9 mouse cellular contexts compared by ENCODE assay signal in genomic region chr4:88356652-88357051, GRCm38 (mm10).
DNase-seq lines count a peak whose midpoint lies in the region; TF ChIP-seq lines count a peak whose summit lies in the region.
"Had no signal": no experiment of that assay in that cellular context is flagged by ENCODE, and none has a peak within 500 bp of the region (broad histone marks: within the 10 kb centered on the region; RNA-seq: fewer than 3 reads in every experiment).

No protein-coding gene starts in this region.

- H3K27ac ChIP-seq in cerebellum, adult 2 months (ENCODE audit: insufficient read depth, low read length): no peak overlapping the region
- H3K27ac ChIP-seq in left cerebral cortex, adult 2 months: no peak overlapping the region
- H3K27ac ChIP-seq: hindbrain, embryonic 15.5 days had no signal

- intact Hi-C loops in left cerebral cortex, adult 2 months (cut with DNase I): loop anchor here (10.0 kb wide), 1 partner anchor 188 kb away; no protein-coding TSS in a partner anchor

- TF ChIP-seq POLR2A in cerebellum, adult 2 months (IDR thresholded peaks at IDR 0.05; ENCODE audit: borderline replicate concordance, insufficient read depth, low read length): no peak
- no peak for TF ChIP-seq POLR2A in brain, embryonic 14.5 days (IDR thresholded peaks at IDR 0.05; ENCODE audit: borderline replicate concordance, extremely low read depth, insufficient read depth, insufficient read length, poor library complexity, severe bottlenecking)

- peak; percentile 9 to 24 for DNase-seq in cerebellum, postnatal 14 days
- DNase-seq in cerebellum, adult 2 months: no peak
- DNase-seq in left cerebral cortex, adult 2 months (ENCODE audit: extremely low spot score in 1 of 2, low spot score in 2 of 2): no peak
- no peak for DNase-seq in left cerebral cortex, adult 11 months (ENCODE audit: low spot score)
- DNase-seq in brain, embryonic 14.5 days (ENCODE audit: low read depth): peak; percentile 44
- DNase-seq in retina, postnatal 1 day: peak; percentile 41
- DNase-seq in neural tube, embryonic 10.5 days (ENCODE audit: extremely low spot score, low spot score): no peak
- no peak for DNase-seq in gastrocnemius, adult 8-10 months (ENCODE audit: low spot score in 2 of 2)

- 81% methylated on average over 2 of the region's 2 CpGs for WGBS in cerebellum, adult 2 months

- no peaks in the 10 kb centered on the region for H3K4me1 ChIP-seq in cerebellum, adult 2 months (ENCODE audit: control insufficient read depth, insufficient read depth, low read length)
- H3K4me1 ChIP-seq: hindbrain, embryonic 15.5 days had no signal

- no peak for TF ChIP-seq CTCF in cerebellum, adult 2 months (IDR thresholded peaks at IDR 0.05; ENCODE audit: borderline replicate concordance, insufficient read depth, low read depth, low read length)
- peak; percentile 42 for TF ChIP-seq CTCF in left cerebral cortex, adult 2 months (IDR thresholded peaks at IDR 0.05)
- peak; percentile 31; the same call in 1 of the 2 replicates for TF ChIP-seq CTCF in brain, embryonic 14.5 days (IDR thresholded peaks at IDR 0.05; ENCODE audit: borderline replicate concordance, extremely low read depth, insufficient read depth, insufficient read length)

- H3K27me3 ChIP-seq in cerebellum, adult 2 months (ENCODE audit: control insufficient read depth, insufficient read depth, low read length): no peaks in the 10 kb centered on the region
- H3K27me3 ChIP-seq: hindbrain, embryonic 15.5 days had no signal

- no peak overlapping the region for H3K4me3 ChIP-seq in cerebellum, adult 2 months (replicated peaks; ENCODE audit: insufficient read depth, low read depth, low read length)
- H3K4me3 ChIP-seq in left cerebral cortex, adult 2 months: no peak overlapping the region
- H3K4me3 ChIP-seq: hindbrain, embryonic 15.5 days had no signal

Comparison
In these comparisons a context has a peak if more than half of its experiments do, and no peak if none do; other contexts are left out.
1. DNase-seq: peak in cerebellum, postnatal 14 days (2 of 2), brain, embryonic 14.5 days (single experiment) and retina, postnatal 1 day (single experiment); none in cerebellum, adult 2 months (0 of 2), left cerebral cortex, adult 2 months (0 of 2), left cerebral cortex, adult 11 months (single experiment), neural tube, embryonic 10.5 days (single experiment) and gastrocnemius, adult 8-10 months (0 of 2).